In genomic region chr9:61392338-61392620, GRCm38 (mm10) we compare ENCODE assay signal across 20 mouse cellular contexts. TPM values are rescaled to one million over a fixed set of nuclear protein-coding genes. Genes with fewer than 3 reads are reported as not detected.
DNase-seq lines count a peak whose midpoint lies in the region; ATAC-seq and TF ChIP-seq lines count a peak whose summit lies in the region.
"Had no signal": no experiment of that assay in that cellular context is flagged by ENCODE, and none has a peak within 500 bp of the region (broad histone marks: within the 10 kb centered on the region; RNA-seq: fewer than 3 reads in every experiment).

No protein-coding gene starts in this region.

- no peak for TF ChIP-seq EP300 in liver, postnatal 0 days (IDR thresholded peaks at IDR 0.05; ENCODE audit: low read depth)

- TF ChIP-seq POLR2A in bone marrow, adult 2 months (IDR thresholded peaks at IDR 0.05; ENCODE audit: borderline replicate concordance, control insufficient read depth, low read depth, low read length): no peak

- TF ChIP-seq CTCF in liver, postnatal 0 days (IDR thresholded peaks at IDR 0.05; ENCODE audit: low read depth): no peak
- TF ChIP-seq CTCF in bone marrow, adult 2 months (IDR thresholded peaks at IDR 0.05; ENCODE audit: control insufficient read depth, insufficient read depth, low read length): no peak
- TF ChIP-seq CTCF in intestine, postnatal 0 days (IDR thresholded peaks at IDR 0.05; ENCODE audit: low read depth): no peak

- DNase-seq in forebrain, embryonic 14.5 days (ENCODE audit: low spot score): no peak
- no peak for DNase-seq in liver, postnatal 0 days
- DNase-seq in liver, embryonic 11.5 days (ENCODE audit: low spot score): no peak
- DNase-seq in urinary bladder, postnatal 36 days (ENCODE audit: low spot score in 2 of 2): no peak
- DNase-seq: cerebellum, adult 11 months; cerebellum, adult 9-10 months; cerebellum, postnatal 36 days; gastrocnemius, postnatal 10 days; heart, postnatal 14 days; kidney, postnatal 25 days; spleen, adult 18-20 months; thymus, postnatal 14 days had no signal

- H3K36me3 ChIP-seq in forebrain, embryonic 14.5 days (ENCODE audit: control insufficient read depth, insufficient read depth, low read length): peaks cover 71% of the 10 kb centered on the region
- H3K36me3 ChIP-seq in forebrain, embryonic 13.5 days (ENCODE audit: poor library complexity, severe bottlenecking): peaks cover 84% of the 10 kb centered on the region
- peaks cover 39% of the 10 kb centered on the region for H3K36me3 ChIP-seq in liver, postnatal 0 days (replicated peaks; ENCODE audit: insufficient read depth, low read length)
- peaks cover 8% of the 10 kb centered on the region; the same call in 1 of the 2 replicates for H3K36me3 ChIP-seq in liver, embryonic 11.5 days (ENCODE audit: control insufficient read depth, insufficient read depth, low read length)
- peaks cover 42% of the 10 kb centered on the region for H3K36me3 ChIP-seq in intestine, postnatal 0 days (ENCODE audit: control insufficient read depth, insufficient read depth)

- no peak overlapping the region for H3K4me3 ChIP-seq in forebrain, embryonic 14.5 days (ENCODE audit: low read depth, low read length)
- no peak overlapping the region for H3K4me3 ChIP-seq in forebrain, embryonic 13.5 days
- H3K4me3 ChIP-seq in liver, postnatal 0 days (ENCODE audit: low read depth, low read length): no peak overlapping the region
- H3K4me3 ChIP-seq in liver, embryonic 11.5 days (ENCODE audit: low read depth, low read length): no peak overlapping the region
- no peak overlapping the region for H3K4me3 ChIP-seq in bone marrow, adult 2 months (replicated peaks; ENCODE audit: control insufficient read depth, low read depth, low read length)
- H3K4me3 ChIP-seq in intestine, postnatal 0 days (ENCODE audit: low read depth, low read length): no peak overlapping the region
- H3K4me3 ChIP-seq: embryonic facial prominence, embryonic 12.5 days; hindbrain, embryonic 12.5 days; limb, embryonic 12.5 days; neural tube, embryonic 15.5 days had no signal

- 77% methylated on average over 6 of the region's 6 CpGs for WGBS in forebrain, embryonic 14.5 days
- WGBS in forebrain, embryonic 13.5 days: 67% methylated on average over 6 of the region's 6 CpGs
- WGBS in liver, postnatal 0 days (ENCODE audit: insufficient replicate concordance): 75% methylated on average over 6 of the region's 6 CpGs
- 65% methylated on average over 6 of the region's 6 CpGs for WGBS in liver, embryonic 11.5 days
- WGBS in bone marrow, adult 2 months: 81% methylated on average over 6 of the region's 6 CpGs
- 50% methylated on average over 6 of the region's 6 CpGs for WGBS in intestine, postnatal 0 days

- no peak for ATAC-seq in forebrain, embryonic 14.5 days
- no peak for ATAC-seq in forebrain, embryonic 13.5 days
- ATAC-seq in liver, postnatal 0 days: no peak
- ATAC-seq in liver, embryonic 11.5 days (replicated peaks; ENCODE audit: low FRiP score): no peak
- ATAC-seq in intestine, postnatal 0 days: peak; percentile 73

- no peak overlapping the region for H3K27ac ChIP-seq in forebrain, embryonic 14.5 days (ENCODE audit: low read depth, low read length)
- no peak overlapping the region for H3K27ac ChIP-seq in forebrain, embryonic 13.5 days
- H3K27ac ChIP-seq in liver, postnatal 0 days (ENCODE audit: low read depth): peak overlapping the region; percentile 57
- no peak overlapping the region for H3K27ac ChIP-seq in liver, embryonic 11.5 days (ENCODE audit: low read depth, low read length)
- peak overlapping the region; percentile 85 for H3K27ac ChIP-seq in bone marrow, adult 2 months (ENCODE audit: control insufficient read depth, insufficient read depth, low read depth, low read length, poor library complexity)
- H3K27ac ChIP-seq in intestine, postnatal 0 days (ENCODE audit: low read depth, low read length): peak overlapping the region; percentile 74
- H3K27ac ChIP-seq: embryonic facial prominence, embryonic 12.5 days; hindbrain, embryonic 12.5 days; limb, embryonic 12.5 days; neural tube, embryonic 15.5 days had no signal

- peak overlapping the region; percentile 14; the same call in 1 of the 2 replicates for H3K9ac ChIP-seq in forebrain, embryonic 14.5 days (ENCODE audit: low read length)
- no peak overlapping the region for H3K9ac ChIP-seq in forebrain, embryonic 13.5 days
- H3K9ac ChIP-seq in liver, postnatal 0 days (replicated peaks): no peak overlapping the region
- no peak overlapping the region for H3K9ac ChIP-seq in liver, embryonic 11.5 days (ENCODE audit: low read depth, low read length)
- no peak overlapping the region for H3K9ac ChIP-seq in intestine, postnatal 0 days (ENCODE audit: low read depth, low read length)
- H3K9ac ChIP-seq: embryonic facial prominence, embryonic 12.5 days; hindbrain, embryonic 12.5 days; limb, embryonic 12.5 days; neural tube, embryonic 15.5 days had no signal

- no peak overlapping the region for H3K4me2 ChIP-seq in forebrain, embryonic 14.5 days (ENCODE audit: low read length)
- no peak overlapping the region for H3K4me2 ChIP-seq in forebrain, embryonic 13.5 days
- H3K4me2 ChIP-seq in liver, postnatal 0 days (ENCODE audit: low read depth, low read length): no peak overlapping the region
- H3K4me2 ChIP-seq in liver, embryonic 11.5 days: no peak overlapping the region
- H3K4me2 ChIP-seq in intestine, postnatal 0 days (replicated peaks; ENCODE audit: low read depth): peak overlapping the region; percentile 13; the same call in 1 of the 2 replicates
- H3K4me2 ChIP-seq: embryonic facial prominence, embryonic 12.5 days; hindbrain, embryonic 12.5 days; limb, embryonic 12.5 days; neural tube, embryonic 15.5 days had no signal

- H3K27me3 ChIP-seq in forebrain, embryonic 14.5 days (replicated peaks; ENCODE audit: control insufficient read depth, insufficient read depth, low read length): no peaks in the 10 kb centered on the region
- H3K27me3 ChIP-seq in forebrain, embryonic 13.5 days: peaks cover 8% of the 10 kb centered on the region
- H3K27me3 ChIP-seq in liver, postnatal 0 days (ENCODE audit: insufficient read depth, low read length): no peaks in the 10 kb centered on the region
- no peaks in the 10 kb centered on the region; the same call in 1 of the 2 replicates for H3K27me3 ChIP-seq in liver, embryonic 11.5 days (replicated peaks; ENCODE audit: control insufficient read depth, insufficient read depth, low read length)
- H3K27me3 ChIP-seq in intestine, postnatal 0 days (replicated peaks; ENCODE audit: control insufficient read depth, insufficient read depth, low read length): no peaks in the 10 kb centered on the region
- H3K27me3 ChIP-seq: embryonic facial prominence, embryonic 12.5 days; limb, embryonic 12.5 days had no signal

- H3K9me3 ChIP-seq in forebrain, embryonic 14.5 days (replicated peaks; ENCODE audit: control insufficient read depth, low read length): no peaks in the 10 kb centered on the region
- no peaks in the 10 kb centered on the region for H3K9me3 ChIP-seq in forebrain, embryonic 13.5 days (replicated peaks)
- H3K9me3 ChIP-seq in liver, postnatal 0 days (ENCODE audit: low read length): no peaks in the 10 kb centered on the region
- H3K9me3 ChIP-seq in liver, embryonic 11.5 days (ENCODE audit: control insufficient read depth, low read length): no peaks in the 10 kb centered on the region
- H3K9me3 ChIP-seq in intestine, postnatal 0 days (ENCODE audit: control insufficient read depth): no peaks in the 10 kb centered on the region
- H3K9me3 ChIP-seq: embryonic facial prominence, embryonic 12.5 days; G1E; hindbrain, embryonic 12.5 days; limb, embryonic 12.5 days; neural tube, embryonic 15.5 days had no signal

- H3K4me1 ChIP-seq in forebrain, embryonic 14.5 days (ENCODE audit: control insufficient read depth, insufficient read depth, low read length): peaks cover 48% of the 10 kb centered on the region
- H3K4me1 ChIP-seq in forebrain, embryonic 13.5 days: peaks cover 88% of the 10 kb centered on the region
- peaks cover 48% of the 10 kb centered on the region for H3K4me1 ChIP-seq in liver, postnatal 0 days (ENCODE audit: insufficient read depth)
- peaks cover 22% of the 10 kb centered on the region for H3K4me1 ChIP-seq in liver, embryonic 11.5 days (replicated peaks; ENCODE audit: control insufficient read depth, insufficient read depth, low read length)
- peaks cover 17% of the 10 kb centered on the region for H3K4me1 ChIP-seq in bone marrow, adult 2 months (ENCODE audit: control insufficient read depth, insufficient read depth, low read length)
- H3K4me1 ChIP-seq in intestine, postnatal 0 days (replicated peaks; ENCODE audit: control insufficient read depth, insufficient read depth, low read length): peaks cover 9% of the 10 kb centered on the region; the same call in 1 of the 2 replicates

RNA-seq across cellular contexts. Expression of gene Tle3, which starts 20.1 kb away (rescaled TPM):
- 28.1 and 30.1 TPM in 2 replicates for polyA plus RNA-seq in forebrain, embryonic 14.5 days (2014; fragmentation: Nextera tagmentation; extraction: Ambion mirVana)
- 36.6 and 39.2 TPM in 2 replicates for polyA plus RNA-seq in forebrain, embryonic 13.5 days (2015; fragmentation: Nextera tagmentation; extraction: Ambion mirVana)
- polyA plus RNA-seq in liver, postnatal 0 days (2015; fragmentation: Nextera tagmentation; extraction: Ambion mirVana): 3.2 and 3.6 TPM in 2 replicates
- 15.0 and 15.8 TPM in 2 replicates for polyA plus RNA-seq in liver, embryonic 11.5 days (2014; fragmentation: Nextera tagmentation; extraction: Ambion mirVana)
- polyA plus RNA-seq in bone marrow, adult 2 months (2011; ENCODE audit: insufficient read depth, insufficient read length, low replicate concordance, missing spikeins): 27.8 and 67.0 TPM in 2 replicates
- polyA plus RNA-seq in intestine, postnatal 0 days (2015; fragmentation: Nextera tagmentation; extraction: Ambion mirVana): 24.3 and 28.6 TPM in 2 replicates

Comparison
In these comparisons a context has a peak if more than half of its experiments do, and no peak if none do; other contexts are left out.
1. H3K27ac ChIP-seq: peak in liver, postnatal 0 days (single experiment), bone marrow, adult 2 months (single experiment) and intestine, postnatal 0 days (single experiment); none in forebrain, embryonic 14.5 days (single experiment), forebrain, embryonic 13.5 days (single experiment) and liver, embryonic 11.5 days (single experiment).